Mouse (Mus musculus) mesoderm, embryonic 11.5 days (tissue): ENCODE results near the gene Oxct2a.
"Not testable (repeated sequence)": the region's sequence is repeated elsewhere in the genome, so short reads cannot be mapped to it uniquely, and the experiment has no call there.

Source experiments
- DNase-seq: peaks from one replicate; pipeline ENCODE4 v3.0.0-alpha.2; 2012; ENCODE audit warnings: low read depth, low spot score

The Oxct2a gene

GRCm38 (mm10) chr4:123323534-123323933, at the start of gene Oxct2a:
TSS of gene Oxct2a (minus strand) at chr4:123323634.
- DNase-seq: no peak

- no peak for DNase-seq
Measured at GRCm38 (mm10) chr4:123363555-123363954, 40.1 kb upstream of the Oxct2a start.

DNA sequence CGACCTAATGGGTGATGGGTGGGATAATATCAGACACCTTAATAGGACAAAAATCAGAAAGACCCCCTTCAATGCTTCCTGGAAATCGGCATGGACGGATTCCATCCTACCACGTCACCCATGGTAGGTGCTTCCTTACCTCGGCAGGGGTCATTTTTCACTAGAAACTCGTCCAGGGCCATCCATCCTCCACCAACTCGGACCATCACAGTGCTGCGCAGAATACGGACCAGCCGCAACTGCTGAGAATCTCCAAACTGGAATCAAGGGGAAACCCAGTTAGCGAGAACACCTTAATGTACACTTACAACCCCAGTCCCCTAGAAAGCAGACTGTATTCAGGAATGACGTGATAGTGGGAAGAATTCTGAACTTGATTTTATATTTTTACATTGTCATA, 37.3 kb upstream of the Oxct2a start:
- DNase-seq: no peak

- DNase-seq: no peak
Measured at GRCm38 (mm10) chr4:123358613-123359012, 35.2 kb upstream of the Oxct2a start.

- DNase-seq: no peak
Measured at GRCm38 (mm10) chr4:123355941-123356340, 32.5 kb upstream of the Oxct2a start.

- DNase-seq: no peak
Measured at GRCm38 (mm10) chr4:123353271-123353877, 29.9 kb upstream of the Oxct2a start.

- DNase-seq: no peak
Measured at GRCm38 (mm10) chr4:123343471-123343789, 20.0 kb upstream of the Oxct2a start.

DNA sequence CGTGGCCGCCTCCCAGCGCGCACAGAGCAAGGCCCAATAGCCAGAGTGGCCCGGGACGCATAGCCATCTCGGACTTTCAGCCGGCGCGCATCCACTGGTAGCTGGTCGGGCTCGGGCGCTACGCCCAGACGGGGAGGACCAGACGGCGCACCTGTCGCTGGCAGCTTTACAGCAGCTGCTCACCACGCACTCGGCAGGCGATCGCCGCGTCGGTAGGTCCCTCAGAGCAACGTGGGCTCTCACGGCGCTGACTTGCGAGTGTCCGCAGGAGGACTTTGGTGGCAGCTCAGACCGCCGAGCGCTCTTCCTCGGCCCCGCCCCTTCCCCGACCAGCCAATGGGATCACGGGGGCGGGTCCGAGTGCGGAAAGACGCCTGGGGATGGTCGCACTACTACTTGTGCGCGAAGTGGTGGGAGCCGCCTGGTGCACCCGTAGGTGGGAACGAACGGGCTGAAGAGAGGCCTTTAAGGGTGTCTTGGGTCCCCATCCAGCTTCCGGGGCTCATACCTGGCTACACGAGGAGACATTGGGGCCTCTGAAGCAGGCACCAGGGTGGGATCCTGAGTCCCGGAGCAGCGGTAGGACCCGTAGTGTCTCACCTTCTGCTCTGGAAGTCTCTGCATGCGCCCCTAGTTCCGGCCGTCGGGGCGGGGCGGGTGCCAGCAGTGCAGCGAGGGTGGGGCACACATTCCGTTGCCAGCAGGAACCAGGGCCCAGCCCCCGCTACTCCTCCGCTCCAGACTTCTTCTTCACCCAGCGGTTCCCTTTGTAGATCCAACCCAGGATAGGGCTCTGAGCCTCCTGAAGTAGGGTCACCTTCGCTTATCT, 19.4 kb upstream of the Oxct2a start, which contains the start of gene Bmp8a:
TSS of gene Bmp8a (minus strand) at position 611 of the 829 bp plus-strand sequence.
- DNase-seq: peak; percentile 80

- peak; percentile 15 for DNase-seq
Measured at GRCm38 (mm10) chr4:123342091-123342641, 18.7 kb upstream of the Oxct2a start.

DNA sequence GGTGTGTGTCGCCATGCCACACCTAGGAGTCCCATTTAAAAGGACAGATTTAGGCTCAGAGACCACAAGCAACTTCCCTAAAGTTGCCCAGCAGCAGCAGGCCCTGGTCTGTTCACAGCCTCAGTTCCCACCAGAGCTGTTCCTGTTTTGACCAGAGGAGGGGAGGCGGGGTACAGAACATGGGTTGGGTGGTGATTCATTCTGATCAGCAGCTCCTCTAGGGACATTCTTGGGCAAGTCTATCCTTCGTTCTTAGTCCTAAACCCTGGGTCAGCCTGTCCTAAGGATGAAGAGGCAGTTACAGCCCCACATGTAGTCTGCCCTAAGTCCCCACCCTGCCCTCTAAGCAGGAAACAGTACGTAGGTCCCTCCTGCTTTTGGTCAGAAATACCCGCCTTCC, 16.8 kb upstream of the Oxct2a start:
- DNase-seq: no peak

DNA sequence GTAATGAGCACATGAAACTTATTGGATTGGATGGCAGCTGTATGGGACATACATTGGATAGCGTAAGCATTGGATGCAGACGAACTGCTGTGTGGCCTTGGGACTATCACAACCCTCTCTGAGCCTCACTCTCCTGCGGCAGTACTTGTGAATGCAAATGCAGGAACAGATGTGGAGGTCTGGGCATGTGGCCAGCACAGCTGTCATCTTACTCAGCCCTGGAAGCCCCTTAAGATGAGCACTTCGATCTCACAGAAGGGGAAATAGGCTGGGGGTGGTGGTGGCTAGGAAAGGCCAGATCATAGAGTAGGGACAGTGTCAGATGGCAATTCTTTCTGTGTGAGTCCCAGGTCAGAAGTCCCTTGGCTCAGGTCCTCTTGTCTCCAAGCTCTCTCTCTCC, 14.3 kb upstream of the Oxct2a start:
- no peak for DNase-seq

- DNase-seq: no peak
Measured at GRCm38 (mm10) chr4:123335796-123336585, 12.6 kb upstream of the Oxct2a start.

DNA sequence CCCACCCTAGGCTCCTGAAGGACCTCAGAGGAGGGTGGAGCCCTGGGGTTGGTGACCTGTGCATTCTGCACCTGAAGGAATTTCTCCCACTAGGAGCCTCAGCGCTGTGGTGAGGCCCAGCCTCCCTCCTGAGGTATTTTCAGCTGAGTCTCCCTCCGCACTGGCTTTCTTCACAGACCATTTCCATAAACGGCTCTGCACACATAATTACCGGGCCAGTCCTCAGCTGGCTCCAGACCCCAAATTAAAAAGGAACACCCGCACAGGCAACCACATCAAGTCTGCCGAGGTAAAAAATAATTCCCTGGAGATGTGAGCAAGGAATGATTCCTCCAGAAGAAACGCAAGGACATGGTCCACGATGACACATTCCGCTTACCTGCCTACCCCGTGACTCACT, 11.8 kb upstream of the Oxct2a start:
- DNase-seq: not testable (repeated sequence)

GRCm38 (mm10) chr4:123334177-123334576, 10.7 kb upstream of the Oxct2a start:
- DNase-seq: no peak

- no peak for DNase-seq
Measured at GRCm38 (mm10) chr4:123333151-123333550, 9.7 kb upstream of the Oxct2a start.

- not testable (repeated sequence) for DNase-seq
Measured at GRCm38 (mm10) chr4:123331961-123332360, 8.5 kb upstream of the Oxct2a start.

GRCm38 (mm10) chr4:123331326-123331725, 7.9 kb upstream of the Oxct2a start:
- DNase-seq: no peak

GRCm38 (mm10) chr4:123328946-123329345, 5.5 kb upstream of the Oxct2a start:
- DNase-seq: no peak

DNA sequence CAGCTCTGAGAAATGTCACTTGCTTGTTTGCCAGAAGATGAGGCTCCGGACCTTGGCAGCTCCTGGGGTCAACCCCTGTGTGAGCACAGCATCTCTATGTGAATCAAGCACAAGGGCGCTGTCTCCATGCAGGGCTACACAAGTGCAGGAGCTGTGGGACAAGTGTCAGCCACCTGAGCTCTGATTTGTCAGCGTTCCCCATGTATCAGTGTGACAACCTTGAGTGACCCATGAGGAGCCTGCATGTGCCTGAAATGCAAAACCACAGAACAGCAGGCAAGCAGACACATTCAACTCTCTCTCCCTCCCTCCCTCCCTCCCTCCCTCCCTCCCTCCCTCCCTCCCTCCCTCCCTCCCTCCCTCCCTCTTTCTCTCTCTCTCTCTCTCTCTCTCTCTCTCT, 4.2 kb upstream of the Oxct2a start:
- no peak for DNase-seq

- no peak for DNase-seq
Measured at GRCm38 (mm10) chr4:123326087-123326486, 2.7 kb upstream of the Oxct2a start.

GRCm38 (mm10) chr4:123322910-123323309, 524 bp downstream of the Oxct2a start:
- not testable (repeated sequence) for DNase-seq

GRCm38 (mm10) chr4:123314497-123314896, 8.9 kb downstream of the Oxct2a start:
- no peak for DNase-seq
